Mouse (Mus musculus) right cerebral cortex, postnatal 4 days (tissue): ENCODE data around the gene Akap6.
"Not testable (repeated sequence)": the region's sequence is repeated elsewhere in the genome, so short reads cannot be mapped to it uniquely, and the experiment has no call there.

Experiments
- DNase-seq: peaks from one replicate; pipeline ENCODE4 v3.0.0-alpha.2; 2022

Gene Akap6

GRCm38 (mm10) chr12:52711857-52712640, 12.9 kb downstream of the Akap6 start:
- no peak for DNase-seq

DNA sequence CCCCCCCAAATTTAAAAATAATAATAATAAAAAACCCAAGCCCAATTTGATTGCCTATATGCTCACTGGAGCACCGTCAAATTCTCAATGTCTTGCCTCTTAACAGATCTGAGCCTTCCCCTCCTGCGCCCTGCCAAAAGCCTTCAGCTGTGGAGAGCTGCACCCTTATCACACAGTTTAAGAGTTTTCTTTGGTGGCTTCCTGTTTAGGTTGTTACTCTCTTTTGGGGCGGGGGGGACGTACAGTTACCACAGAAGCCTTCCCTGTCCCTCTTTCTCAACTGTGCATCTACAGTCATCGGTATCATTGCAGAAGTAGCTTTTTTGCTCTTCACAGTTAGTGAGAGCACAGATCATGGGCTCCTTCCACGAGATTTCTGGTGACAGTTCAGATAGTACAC, 19.2 kb downstream of the Akap6 start:
- DNase-seq = no peak

DNA sequence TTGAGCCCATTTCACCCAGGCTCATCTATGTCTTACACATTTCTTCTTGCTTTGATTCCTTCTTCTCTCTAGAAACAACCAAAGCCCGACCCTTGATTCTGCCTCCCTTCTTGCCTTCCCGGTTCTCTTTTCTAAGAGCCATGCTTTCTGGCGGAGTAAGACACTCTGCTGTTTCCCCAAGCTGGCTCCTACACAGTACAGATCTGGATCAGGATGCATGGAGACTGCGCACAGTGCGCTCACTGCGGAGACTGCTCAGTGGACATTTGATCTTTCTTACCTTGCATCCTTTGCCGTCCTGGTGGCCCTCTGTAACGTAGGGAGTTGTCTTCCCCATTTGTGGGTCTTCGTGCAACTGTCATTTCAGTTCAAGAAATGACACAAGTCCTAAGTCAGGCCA, 20.0 kb downstream of the Akap6 start:
- no peak for DNase-seq

GRCm38 (mm10) chr12:52719681-52720080, 20.5 kb downstream of the Akap6 start:
- DNase-seq = no peak

DNA sequence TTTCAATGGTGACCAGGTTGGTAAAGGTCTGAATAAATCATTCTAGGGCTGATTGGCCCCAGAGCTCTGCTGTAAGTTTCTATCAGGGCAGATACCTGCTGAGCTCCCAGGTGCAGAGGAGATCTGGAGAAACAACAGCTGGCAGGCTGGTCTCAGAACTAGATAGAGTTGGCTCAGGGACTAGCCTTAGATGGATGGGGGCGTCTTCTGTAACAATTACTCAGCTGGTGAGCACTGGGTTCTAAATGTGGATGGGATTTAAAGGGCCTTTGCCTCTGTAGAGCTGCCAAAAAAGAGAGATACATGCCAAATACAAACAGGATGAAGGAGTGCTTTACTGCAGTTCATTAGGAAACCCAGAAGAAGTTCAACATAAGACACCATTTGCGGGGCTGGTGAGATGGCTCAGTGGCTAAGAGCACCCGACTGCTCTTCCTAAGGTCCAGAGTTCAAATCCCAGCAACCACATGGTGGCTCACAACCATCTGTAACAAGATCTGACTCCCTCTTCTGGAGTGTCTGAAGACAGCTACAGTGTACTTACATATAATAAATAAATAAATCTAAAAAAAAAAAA, 24.9 kb downstream of the Akap6 start:
- DNase-seq = not testable (repeated sequence)

DNA sequence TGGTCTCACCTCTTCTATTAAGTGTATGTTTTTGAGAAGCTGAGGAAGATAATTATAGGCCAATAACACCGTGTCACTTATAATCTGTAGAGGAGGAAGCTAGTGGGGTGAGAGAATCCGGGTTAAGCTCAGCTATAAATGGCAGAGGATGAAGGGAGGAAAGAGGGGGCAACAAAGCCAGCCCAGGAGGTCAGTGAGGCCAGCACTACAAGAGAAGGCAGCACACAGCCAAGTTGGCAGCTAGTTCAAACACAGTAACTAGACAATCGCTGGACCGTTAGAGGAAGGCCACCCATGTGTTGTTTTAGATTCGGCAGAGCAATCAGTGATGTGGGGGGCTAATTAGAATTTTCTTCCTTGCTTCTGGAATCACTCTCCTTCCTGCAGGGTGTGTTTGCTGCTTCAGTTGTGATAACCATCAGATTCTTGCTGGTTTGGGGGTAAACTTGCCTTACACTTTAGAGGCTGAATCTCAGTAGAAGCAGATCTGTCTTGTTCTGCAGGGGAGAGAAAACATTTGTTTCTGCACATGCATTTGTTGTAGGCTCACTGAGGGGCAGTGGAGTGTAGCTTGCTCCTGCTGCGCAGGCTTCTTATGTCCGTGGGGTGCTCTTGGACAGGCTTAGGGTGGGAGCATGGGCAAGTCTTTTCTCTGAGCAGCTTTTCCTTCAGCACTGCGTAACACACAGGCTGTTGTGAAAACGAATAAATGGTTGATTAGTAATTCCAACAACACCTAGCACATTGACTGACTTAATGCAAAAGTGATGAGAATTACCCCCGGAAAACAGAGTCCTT, 27.4 kb downstream of the Akap6 start:
- no peak for DNase-seq

GRCm38 (mm10) chr12:52729396-52729795, 30.2 kb downstream of the Akap6 start:
- no peak for DNase-seq

- not testable (repeated sequence) for DNase-seq
Observed at GRCm38 (mm10) chr12:52735161-52735560, 36.0 kb downstream of the Akap6 start.

- no peak for DNase-seq
Observed at GRCm38 (mm10) chr12:52737151-52737550, 38.0 kb downstream of the Akap6 start.

- no peak for DNase-seq
Observed at GRCm38 (mm10) chr12:52739326-52739725, 40.1 kb downstream of the Akap6 start.

GRCm38 (mm10) chr12:52741801-52742200, 42.6 kb downstream of the Akap6 start:
- no peak for DNase-seq

DNA sequence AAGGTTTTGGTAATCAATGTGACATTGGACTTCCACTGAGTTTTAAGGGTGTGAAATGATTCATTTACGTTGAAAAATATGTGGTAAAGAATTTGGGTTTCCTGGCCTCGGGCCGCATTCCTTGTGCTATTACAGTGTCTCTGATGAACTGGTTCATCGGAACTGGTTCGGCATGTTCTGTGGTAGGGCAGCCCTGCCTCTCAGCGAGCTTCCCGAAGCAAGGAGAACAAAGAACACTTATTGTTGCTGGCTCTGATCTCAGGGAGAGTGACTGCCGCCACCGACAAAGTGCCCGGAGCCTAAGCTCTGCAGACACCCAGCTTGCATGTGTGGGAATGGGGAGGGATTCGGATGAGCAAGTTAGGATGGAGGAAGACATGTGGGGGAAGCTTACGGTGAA, 50.8 kb downstream of the Akap6 start:
- DNase-seq = no peak

DNA sequence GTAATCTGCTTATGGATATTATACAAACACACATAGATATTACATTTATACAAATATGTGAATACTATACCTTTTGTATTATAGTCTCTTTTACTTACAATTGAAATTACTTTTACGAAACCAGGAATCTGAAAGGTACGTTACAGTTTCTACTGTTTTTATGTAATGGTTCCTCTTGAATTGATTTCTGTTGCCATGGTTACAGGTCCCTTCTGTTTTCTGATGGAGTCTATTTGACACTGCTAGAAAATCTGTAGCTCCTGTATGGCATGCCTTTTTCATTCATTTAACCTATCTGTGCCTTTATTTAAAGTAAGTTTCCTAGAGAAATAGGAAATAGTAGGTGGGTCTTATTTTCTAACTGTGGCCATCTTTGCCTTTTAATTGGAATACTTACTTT, 56.5 kb downstream of the Akap6 start:
- DNase-seq = no peak

GRCm38 (mm10) chr12:52757881-52758280, 58.7 kb downstream of the Akap6 start:
- DNase-seq = no peak

DNA sequence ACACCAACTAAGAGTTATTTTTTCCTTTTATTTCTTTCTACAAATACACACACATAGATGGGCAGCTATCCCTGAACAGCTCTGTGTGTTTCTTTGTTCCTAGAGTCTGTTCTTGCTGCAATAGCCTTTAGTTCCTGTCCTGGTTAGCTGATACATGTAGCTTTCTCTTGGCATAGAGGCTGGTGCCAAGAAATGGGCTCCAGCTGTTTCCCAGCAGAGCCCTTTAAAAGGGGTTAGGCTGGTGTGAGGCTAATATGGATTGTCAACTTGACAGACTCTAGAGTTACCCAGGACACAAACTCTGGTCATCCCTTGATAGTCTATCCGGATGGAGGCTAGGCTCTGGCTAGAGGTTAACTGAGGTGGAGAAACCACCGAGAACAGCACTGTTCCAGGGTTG, 64.9 kb downstream of the Akap6 start:
- DNase-seq = no peak

GRCm38 (mm10) chr12:52764810-52765209, 65.6 kb downstream of the Akap6 start:
- DNase-seq = no peak

- DNase-seq = no peak
Observed at GRCm38 (mm10) chr12:52769561-52769960, 70.4 kb downstream of the Akap6 start.

- DNase-seq = no peak
Observed at GRCm38 (mm10) chr12:52771931-52772330, 72.7 kb downstream of the Akap6 start.

DNA sequence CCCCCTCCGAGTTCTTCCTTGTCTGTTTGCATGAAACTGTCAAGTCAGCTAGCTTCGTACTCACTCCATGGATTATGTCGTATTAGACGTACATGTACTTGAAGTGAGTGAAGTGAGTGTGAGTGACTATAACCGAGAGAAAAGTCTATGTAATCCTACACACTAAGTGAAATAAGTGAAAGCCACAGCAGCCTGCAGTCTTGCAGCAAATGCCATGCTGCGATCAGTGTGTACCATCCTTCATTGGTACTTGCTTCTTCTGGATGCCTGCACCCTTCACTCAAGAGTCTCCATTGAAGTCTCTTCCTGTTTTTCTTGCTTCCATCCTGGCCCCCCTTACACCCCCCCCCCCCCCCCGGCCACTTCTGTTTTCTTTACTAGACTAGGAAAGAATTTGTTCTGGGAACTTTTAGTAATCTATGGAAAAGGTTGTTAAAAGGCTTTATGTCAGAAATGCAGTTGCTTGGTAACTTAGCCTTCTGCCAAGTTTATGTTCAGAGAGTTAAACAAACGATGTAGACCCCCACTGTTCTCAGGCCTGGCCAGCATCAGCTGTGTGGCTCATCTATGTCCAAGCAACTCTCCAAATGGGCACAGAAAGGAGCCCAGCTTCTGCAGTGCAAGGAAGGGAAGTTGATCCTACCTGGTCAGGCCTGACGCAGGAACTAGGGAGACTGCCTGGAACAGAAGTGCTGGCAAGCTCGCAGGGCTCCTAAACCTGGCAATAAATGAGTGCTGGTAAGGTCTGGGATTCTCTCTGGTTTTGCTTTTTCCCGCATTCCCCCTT, 73.5 kb downstream of the Akap6 start:
- DNase-seq = no peak

DNA sequence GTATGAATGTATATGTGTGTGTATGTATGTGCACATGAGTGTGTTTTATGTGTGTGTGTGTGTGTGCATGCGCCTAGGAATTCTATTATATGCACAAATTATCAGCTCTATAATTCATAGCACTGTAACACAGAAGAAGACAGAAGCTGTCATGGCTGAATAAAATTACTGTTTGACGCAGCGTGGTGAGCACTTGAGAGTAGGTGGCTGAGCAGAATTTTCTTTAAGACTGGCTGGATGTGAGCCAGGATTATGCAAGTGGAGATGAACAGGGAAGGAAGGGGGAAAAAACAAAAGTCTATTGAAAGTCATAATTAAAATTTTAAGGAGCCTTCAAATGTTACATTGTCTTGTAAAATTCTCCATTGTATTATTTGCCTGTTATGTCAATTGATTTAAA, 74.7 kb downstream of the Akap6 start:
- no peak for DNase-seq

DNA sequence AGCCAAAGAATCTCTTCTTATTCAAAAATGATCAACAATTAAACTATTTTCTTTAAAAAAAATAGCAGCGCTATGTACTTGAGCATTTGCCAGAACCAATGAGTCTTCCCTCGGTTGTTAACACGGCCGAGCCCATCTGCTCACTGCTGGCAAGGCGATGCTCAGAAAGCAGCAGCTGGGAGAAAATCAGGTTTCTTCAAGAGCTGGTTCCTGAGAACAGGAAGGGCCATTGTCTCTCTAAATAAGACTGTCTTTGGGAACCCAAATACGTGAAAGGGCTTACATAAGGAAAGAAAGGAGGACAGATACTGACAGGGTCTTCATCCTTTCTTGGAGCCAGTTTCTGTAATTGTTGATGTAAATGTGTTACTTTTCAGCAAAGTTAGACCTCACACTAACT, 75.2 kb downstream of the Akap6 start:
- DNase-seq = no peak

- no peak for DNase-seq
Observed at GRCm38 (mm10) chr12:52780216-52780615, 81.0 kb downstream of the Akap6 start.

GRCm38 (mm10) chr12:52781066-52781465, 81.9 kb downstream of the Akap6 start:
- no peak for DNase-seq
